Mouse (Mus musculus): ENCODE results near the gene D17Wsu92e. TPM values are rescaled to one million over a fixed set of nuclear protein-coding genes. Genes with fewer than 3 reads are reported as not detected.

Gene D17Wsu92e
- polyA plus RNA-seq, 1 experiment from 2014 or later = 23.8 TPM

DNA sequence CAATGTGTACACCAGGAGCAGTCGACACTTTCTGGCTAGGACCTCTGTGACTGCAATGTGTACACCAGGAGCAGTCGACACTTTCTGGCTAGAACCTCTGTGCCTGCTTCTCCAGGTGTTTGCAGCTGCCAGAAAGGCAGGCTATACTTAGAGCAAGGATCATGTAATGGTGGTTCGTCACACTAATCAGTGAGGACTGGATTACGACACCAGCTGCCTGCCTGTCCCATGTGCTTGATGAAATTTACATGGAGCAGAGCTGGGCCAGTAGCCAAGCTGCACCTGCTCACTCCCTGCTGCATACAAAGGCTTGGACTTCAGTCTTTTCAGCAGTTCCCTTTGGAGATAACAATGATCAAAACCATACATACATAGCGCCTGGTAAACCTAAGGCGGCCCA lies 23.7 kb downstream of the D17Wsu92e start:
- no peak for TF ChIP-seq EP300 (IDR thresholded peaks at IDR 0.05; ENCODE audit: low read depth)
- no peak for TF ChIP-seq CTCF (IDR thresholded peaks at IDR 0.05; ENCODE audit: low read depth)
- WGBS (ENCODE audit: insufficient replicate concordance) = 51% methylated on average over 6 of the region's 6 CpGs
- H3K27me3 ChIP-seq (ENCODE audit: insufficient read depth, low read length) = no peaks in the 10 kb centered on the region
- H3K9ac ChIP-seq (replicated peaks) = 0 out of 2 replicates have a peak overlapping the region, but pooled peaks have one; percentile 6
- no peak overlapping the region for H3K4me3 ChIP-seq (ENCODE audit: low read depth, low read length)
- H3K36me3 ChIP-seq (replicated peaks; ENCODE audit: insufficient read depth, low read length) = no peaks in the 10 kb centered on the region
- peak overlapping the region; percentile 78 for H3K27ac ChIP-seq (ENCODE audit: low read depth)
- ATAC-seq (peak; percentile 87), DNase-seq (peak; percentile 72)
- no peaks in the 10 kb centered on the region for H3K9me3 ChIP-seq (ENCODE audit: low read length)
- H3K4me1 ChIP-seq (ENCODE audit: insufficient read depth) = peaks cover 50% of the 10 kb centered on the region
- H3K4me2 ChIP-seq (ENCODE audit: low read depth, low read length) = peak overlapping the region; percentile 50

DNA sequence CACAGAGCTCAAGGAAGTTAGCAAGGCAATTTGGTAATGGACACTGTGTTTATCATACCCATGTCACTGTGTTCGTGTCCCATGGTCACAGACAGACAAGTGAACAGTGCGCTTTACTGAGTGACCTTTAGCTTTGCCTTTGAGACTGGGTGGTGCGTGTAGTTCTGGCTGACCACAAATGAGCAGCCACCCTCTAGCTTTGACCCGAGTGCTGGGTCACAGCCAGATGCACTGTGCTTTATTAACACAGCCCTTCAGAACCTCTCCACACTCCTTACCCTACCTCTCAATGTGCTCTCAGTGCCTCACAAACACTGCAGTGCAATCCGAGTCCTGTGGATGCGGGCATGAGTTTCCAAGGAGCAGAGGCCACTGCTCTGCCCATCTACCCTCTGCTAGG lies 27.3 kb downstream of the D17Wsu92e start:
- ATAC-seq (peak; percentile 48), DNase-seq (peak; percentile 40)
- Histone ChIP-seq H3K4me1 (ENCODE audit: insufficient read depth) (peaks cover 50% of the 10 kb centered on the region), H3K9me3 (ENCODE audit: low read length) (no peaks in the 10 kb centered on the region), H3K36me3 (replicated peaks; ENCODE audit: insufficient read depth, low read length) (0 out of 2 replicates have a peak, but pooled peaks cover 14% of the 10 kb centered on the region), H3K4me2 (ENCODE audit: low read depth, low read length) (no peak overlapping the region), H3K27ac (ENCODE audit: low read depth) (peak overlapping the region; percentile 83), H3K27me3 (ENCODE audit: insufficient read depth, low read length) (no peaks in the 10 kb centered on the region), H3K9ac (replicated peaks) (no peak overlapping the region), H3K4me3 (ENCODE audit: low read depth, low read length) (no peak overlapping the region)
- WGBS (ENCODE audit: insufficient replicate concordance) = 61% methylated on average over 6 of the region's 6 CpGs
- TF ChIP-seq EP300 (IDR thresholded peaks at IDR 0.05; ENCODE audit: low read depth) (no peak), CTCF (IDR thresholded peaks at IDR 0.05; ENCODE audit: low read depth) (no peak)

DNA sequence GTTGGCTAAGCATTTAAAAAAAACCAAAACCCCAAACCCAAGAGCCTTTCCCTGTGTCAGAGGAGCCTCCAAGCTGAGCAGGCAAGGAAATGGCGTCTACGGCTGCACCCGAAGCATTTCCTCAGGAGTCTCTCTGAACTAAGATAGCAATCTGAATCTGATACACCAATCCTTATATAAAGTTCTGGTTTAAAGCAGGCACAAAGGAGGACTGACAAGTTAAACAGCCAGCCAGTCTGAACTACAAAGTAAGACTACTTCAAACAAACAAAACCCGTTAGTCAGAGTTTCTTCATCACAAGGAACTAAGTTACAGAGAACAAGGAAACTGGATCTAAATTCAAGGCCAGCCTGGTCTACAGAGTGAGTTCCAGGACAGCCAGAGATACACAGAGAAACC lies 27.9 kb downstream of the D17Wsu92e start:
- 0 out of 2 replicates have a peak, but pooled peaks cover 14% of the 10 kb centered on the region for H3K36me3 ChIP-seq (replicated peaks; ENCODE audit: insufficient read depth, low read length)
- H3K4me1 ChIP-seq (ENCODE audit: insufficient read depth) = peaks cover 44% of the 10 kb centered on the region
- 67% methylated on average over 4 of the region's 4 CpGs for WGBS (ENCODE audit: insufficient replicate concordance)
- no peaks in the 10 kb centered on the region for H3K9me3 ChIP-seq (ENCODE audit: low read length)
- no peak overlapping the region; the same call in 1 of the 2 replicates for H3K9ac ChIP-seq (replicated peaks)
- ATAC-seq (no peak), DNase-seq (no peak)
- no peak overlapping the region for H3K4me2 ChIP-seq (ENCODE audit: low read depth, low read length)
- no peaks in the 10 kb centered on the region for H3K27me3 ChIP-seq (ENCODE audit: insufficient read depth, low read length)
- H3K4me3 ChIP-seq (ENCODE audit: low read depth, low read length) = no peak overlapping the region
- H3K27ac ChIP-seq (ENCODE audit: low read depth) = peak overlapping the region; percentile 83
- TF ChIP-seq EP300 (IDR thresholded peaks at IDR 0.05; ENCODE audit: low read depth) (no peak), CTCF (IDR thresholded peaks at IDR 0.05; ENCODE audit: low read depth) (no peak)

DNA sequence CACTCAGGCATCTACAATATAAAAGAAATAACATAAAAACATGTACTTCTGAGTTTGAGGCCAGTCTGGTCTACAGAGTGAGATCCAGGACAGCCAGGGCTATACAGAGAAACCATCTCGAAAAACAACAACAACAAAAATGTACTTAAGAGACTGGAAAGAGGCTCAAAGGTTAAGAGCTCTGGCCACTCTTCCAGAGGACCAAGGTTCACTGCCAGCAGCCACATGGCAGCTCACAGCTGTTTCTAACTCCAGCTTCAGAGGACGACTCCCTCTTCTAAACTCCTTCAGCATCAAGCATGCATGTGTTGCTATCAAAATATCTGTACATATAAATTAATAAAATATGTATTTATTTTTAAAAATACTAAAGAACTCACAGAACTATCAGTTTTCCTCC lies 28.9 kb downstream of the D17Wsu92e start:
- WGBS (ENCODE audit: insufficient replicate concordance) = 51% methylated on average over 2 of the region's 2 CpGs
- Histone ChIP-seq H3K36me3 (replicated peaks; ENCODE audit: insufficient read depth, low read length) (0 out of 2 replicates have a peak, but pooled peaks cover 14% of the 10 kb centered on the region), H3K4me2 (ENCODE audit: low read depth, low read length) (no peak overlapping the region), H3K4me3 (ENCODE audit: low read depth, low read length) (no peak overlapping the region), H3K4me1 (ENCODE audit: insufficient read depth) (peaks cover 36% of the 10 kb centered on the region), H3K9ac (replicated peaks) (no peak overlapping the region), H3K27ac (ENCODE audit: low read depth) (peak overlapping the region; percentile 41), H3K9me3 (ENCODE audit: low read length) (no peaks in the 10 kb centered on the region), H3K27me3 (ENCODE audit: insufficient read depth, low read length) (no peaks in the 10 kb centered on the region)
- ATAC-seq (no peak), DNase-seq (no peak)
- TF ChIP-seq CTCF (IDR thresholded peaks at IDR 0.05; ENCODE audit: low read depth) (no peak), EP300 (IDR thresholded peaks at IDR 0.05; ENCODE audit: low read depth) (no peak)

DNA sequence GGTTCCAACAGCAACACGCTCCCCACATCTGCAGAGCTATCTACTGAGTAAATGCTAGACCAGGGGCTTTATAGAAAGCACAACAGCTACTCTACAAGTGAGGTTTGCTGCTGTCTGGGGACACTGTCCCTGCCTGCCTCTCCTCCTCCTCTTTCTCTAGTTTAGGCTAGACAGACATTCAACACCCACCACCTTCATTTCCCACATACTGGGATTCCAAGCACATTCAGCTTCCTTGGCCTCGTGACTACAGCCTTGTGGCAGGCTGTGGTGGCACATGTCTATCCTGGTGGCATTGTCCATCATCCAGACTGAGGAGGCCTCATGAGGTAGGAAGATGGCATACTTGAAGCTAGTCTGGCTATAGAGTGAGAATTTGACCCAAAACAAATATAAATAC lies 29.5 kb downstream of the D17Wsu92e start:
- Histone ChIP-seq H3K27ac (ENCODE audit: low read depth) (peak overlapping the region; percentile 41; the same call in 1 of the 2 replicates), H3K4me3 (ENCODE audit: low read depth, low read length) (no peak overlapping the region), H3K9ac (replicated peaks) (no peak overlapping the region; the same call in 1 of the 2 replicates), H3K27me3 (ENCODE audit: insufficient read depth, low read length) (no peaks in the 10 kb centered on the region), H3K4me2 (ENCODE audit: low read depth, low read length) (no peak overlapping the region), H3K36me3 (replicated peaks; ENCODE audit: insufficient read depth, low read length) (peaks cover 15% of the 10 kb centered on the region), H3K4me1 (ENCODE audit: insufficient read depth) (peaks cover 32% of the 10 kb centered on the region), H3K9me3 (ENCODE audit: low read length) (no peaks in the 10 kb centered on the region)
- TF ChIP-seq EP300 (IDR thresholded peaks at IDR 0.05; ENCODE audit: low read depth) = no peak
- TF ChIP-seq CTCF (IDR thresholded peaks at IDR 0.05; ENCODE audit: low read depth) = no peak
- DNase-seq (no peak), ATAC-seq (no peak)
- 83% methylated on average over 2 of the region's 2 CpGs for WGBS (ENCODE audit: insufficient replicate concordance)

DNA sequence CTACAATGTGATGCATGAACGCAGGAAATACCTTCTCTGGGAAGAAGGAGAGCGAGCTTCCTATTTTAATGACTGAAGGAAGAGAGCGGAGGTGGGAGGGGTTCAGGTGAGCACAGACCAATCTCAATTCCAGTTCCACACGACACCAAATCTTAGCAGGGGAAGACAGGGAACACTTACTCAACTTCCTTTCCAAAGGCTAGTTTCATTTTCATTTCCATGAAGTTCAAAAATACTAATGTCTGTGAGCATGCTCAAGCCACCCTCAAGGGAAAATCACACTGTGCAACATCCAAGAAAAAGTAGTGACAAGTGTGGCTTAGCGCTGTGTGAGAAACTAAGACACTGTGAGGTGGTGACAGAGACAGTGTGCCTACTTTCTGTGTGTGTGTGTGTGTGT lies 30.4 kb downstream of the D17Wsu92e start:
- Histone ChIP-seq H3K27ac (ENCODE audit: low read depth) (0 out of 2 replicates have a peak overlapping the region, but pooled peaks have one; percentile 5), H3K36me3 (replicated peaks; ENCODE audit: insufficient read depth, low read length) (peaks cover 24% of the 10 kb centered on the region), H3K4me3 (ENCODE audit: low read depth, low read length) (no peak overlapping the region), H3K9me3 (ENCODE audit: low read length) (no peaks in the 10 kb centered on the region), H3K9ac (replicated peaks) (no peak overlapping the region), H3K4me1 (ENCODE audit: insufficient read depth) (peaks cover 29% of the 10 kb centered on the region), H3K27me3 (ENCODE audit: insufficient read depth, low read length) (no peaks in the 10 kb centered on the region), H3K4me2 (ENCODE audit: low read depth, low read length) (no peak overlapping the region)
- 72% methylated on average over 5 of the region's 5 CpGs for WGBS (ENCODE audit: insufficient replicate concordance)
- TF ChIP-seq CTCF (IDR thresholded peaks at IDR 0.05; ENCODE audit: low read depth) (no peak), EP300 (IDR thresholded peaks at IDR 0.05; ENCODE audit: low read depth) (no peak)
- DNase-seq (no peak), ATAC-seq (no peak)
